ENCODE assay signal across 8 mouse cellular contexts in the genomic region with DNA sequence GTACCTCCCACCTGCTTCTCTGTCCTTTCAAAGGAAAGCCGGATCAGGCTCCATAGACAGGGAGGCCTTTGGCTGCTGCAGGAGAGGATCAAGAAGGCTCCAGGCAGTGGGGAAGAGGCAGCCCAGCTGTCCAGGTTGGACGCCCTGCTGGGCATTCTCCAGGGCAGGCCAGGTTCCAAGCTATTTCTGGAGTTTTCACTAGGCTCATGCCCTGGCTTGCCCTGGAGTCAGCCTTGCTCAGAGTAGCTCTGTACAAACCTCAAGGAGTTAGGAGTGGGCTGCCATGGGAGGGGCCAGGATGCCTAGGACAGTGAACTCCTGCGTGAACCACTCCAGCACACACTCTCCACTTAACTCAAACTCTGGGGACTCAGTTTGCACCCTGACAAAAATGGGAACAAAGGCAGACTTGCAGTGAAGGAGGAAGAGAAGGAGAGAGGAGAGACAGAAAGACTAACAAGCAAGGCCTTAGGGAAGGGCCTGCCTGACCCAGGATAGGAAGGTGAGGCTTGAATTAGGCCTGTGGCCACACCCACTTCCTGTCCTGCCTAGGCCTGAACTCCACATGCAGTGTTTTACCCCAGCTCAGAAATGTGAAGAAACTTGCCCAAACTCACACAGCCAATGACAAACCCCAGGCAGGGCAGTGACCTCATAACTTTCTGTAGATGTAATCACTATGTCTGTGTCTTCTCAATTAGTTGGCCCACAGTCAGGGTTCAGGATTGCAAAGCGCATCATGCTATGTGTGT. TPM values are rescaled to one million over a fixed set of nuclear protein-coding genes. Genes with fewer than 3 reads are reported as not detected.
DNase-seq lines count a peak whose midpoint lies in the region; ATAC-seq and TF ChIP-seq lines count a peak whose summit lies in the region.

No protein-coding gene starts in this region.

- WGBS in heart, adult 2 months: 45% methylated on average over 4 of the region's 4 CpGs
- WGBS in heart, embryonic 12.5 days: 80% methylated on average over 4 of the region's 4 CpGs
- 82% methylated on average over 4 of the region's 4 CpGs for WGBS in forebrain, embryonic 13.5 days
- 78% methylated on average over 4 of the region's 4 CpGs for WGBS in liver, embryonic 11.5 days
- WGBS in stomach, postnatal 0 days: 62% methylated on average over 4 of the region's 4 CpGs

- peak; percentile 11; the same call in 1 of the 2 replicates for TF ChIP-seq CTCF in heart, adult 2 months (IDR thresholded peaks at IDR 0.05)
- no peak for TF ChIP-seq CTCF in ES-Bruce4 (IDR thresholded peaks at IDR 0.05; ENCODE audit: low read depth, low read length)
- TF ChIP-seq CTCF in stomach, postnatal 0 days (IDR thresholded peaks at IDR 0.05; ENCODE audit: low read depth): no peak

- H3K9ac ChIP-seq in heart, adult 2 months (ENCODE audit: low read depth, low read length): peak overlapping the region; percentile 27; the same call in 1 of the 2 replicates
- H3K9ac ChIP-seq in heart, embryonic 12.5 days: no peak overlapping the region
- peak overlapping the region; percentile 0; the same call in 1 of the 2 replicates for H3K9ac ChIP-seq in ES-Bruce4 (ENCODE audit: low read depth, poor library complexity, severe bottlenecking)
- H3K9ac ChIP-seq in forebrain, embryonic 13.5 days: peak overlapping the region; percentile 50
- no peak overlapping the region for H3K9ac ChIP-seq in liver, embryonic 11.5 days (ENCODE audit: low read depth, low read length)
- H3K9ac ChIP-seq in stomach, postnatal 0 days (ENCODE audit: low read length): 0 out of 2 replicates have a peak overlapping the region, but pooled peaks have one; percentile 32

- no peaks in the 10 kb centered on the region for H3K79me2 ChIP-seq in heart, adult 2 months (replicated peaks; ENCODE audit: control insufficient read depth, insufficient read depth, low read length)

- intact Hi-C loops in heart, adult 2 months (cut with DNase I): no loop called here

- H3K27me3 ChIP-seq in heart, adult 2 months (ENCODE audit: control insufficient read depth, insufficient read depth, low read length): no peaks in the 10 kb centered on the region
- peaks cover 30% of the 10 kb centered on the region for H3K27me3 ChIP-seq in heart, embryonic 12.5 days (replicated peaks)
- no peaks in the 10 kb centered on the region for H3K27me3 ChIP-seq in ES-Bruce4 (ENCODE audit: control insufficient read depth, insufficient read depth, low read length, poor library complexity, severe bottlenecking)
- 0 out of 2 replicates have a peak, but pooled peaks cover 6% of the 10 kb centered on the region for H3K27me3 ChIP-seq in forebrain, embryonic 13.5 days
- peaks cover 14% of the 10 kb centered on the region for H3K27me3 ChIP-seq in liver, embryonic 11.5 days (replicated peaks; ENCODE audit: control insufficient read depth, insufficient read depth, low read length)
- H3K27me3 ChIP-seq in stomach, postnatal 0 days (ENCODE audit: control insufficient read depth, insufficient read depth, low read length): no peaks in the 10 kb centered on the region

- H3K4me3 ChIP-seq in heart, adult 2 months: no peak overlapping the region
- no peak overlapping the region for H3K4me3 ChIP-seq in heart, embryonic 12.5 days
- no peak overlapping the region for H3K4me3 ChIP-seq in ES-Bruce4 (ENCODE audit: low read depth, low read length)
- peak overlapping the region; percentile 61; the same call in 1 of the 2 replicates for H3K4me3 ChIP-seq in forebrain, embryonic 13.5 days
- no peak overlapping the region for H3K4me3 ChIP-seq in liver, embryonic 11.5 days (ENCODE audit: low read depth, low read length)
- no peak overlapping the region for H3K4me3 ChIP-seq in stomach, postnatal 0 days (ENCODE audit: low read depth, low read length)

- peak overlapping the region; percentile 83 for H3K27ac ChIP-seq in heart, adult 2 months
- H3K27ac ChIP-seq in heart, embryonic 12.5 days (ENCODE audit: poor library complexity, severe bottlenecking): no peak overlapping the region
- H3K27ac ChIP-seq in ES-Bruce4 (ENCODE audit: insufficient read depth, low read length): peak overlapping the region; percentile 42
- peak overlapping the region; percentile 8; the same call in 1 of the 2 replicates for H3K27ac ChIP-seq in forebrain, embryonic 13.5 days
- no peak overlapping the region for H3K27ac ChIP-seq in liver, embryonic 11.5 days (ENCODE audit: low read depth, low read length)
- H3K27ac ChIP-seq in stomach, postnatal 0 days (replicated peaks): peak overlapping the region; percentile 61

- DNase-seq in heart, adult 2 months: peak; percentile 68 to 76
- no peak for DNase-seq in liver, embryonic 11.5 days (ENCODE audit: low spot score)
- no peak for DNase-seq in stomach, postnatal 0 days (ENCODE audit: low spot score)
- no peak for DNase-seq in layer of hippocampus, postnatal 36 days
- DNase-seq in right cerebral cortex, adult 18-20 months: no peak

- H3K4me1 ChIP-seq in heart, adult 2 months (ENCODE audit: control insufficient read depth, insufficient read depth, low read length): peaks cover 27% of the 10 kb centered on the region
- peaks cover 41% of the 10 kb centered on the region for H3K4me1 ChIP-seq in heart, embryonic 12.5 days (replicated peaks)
- H3K4me1 ChIP-seq in ES-Bruce4 (ENCODE audit: control insufficient read depth, insufficient read depth, low read length): peaks cover 2% of the 10 kb centered on the region
- peaks cover 64% of the 10 kb centered on the region for H3K4me1 ChIP-seq in forebrain, embryonic 13.5 days
- peaks cover 32% of the 10 kb centered on the region for H3K4me1 ChIP-seq in liver, embryonic 11.5 days (replicated peaks; ENCODE audit: control insufficient read depth, insufficient read depth, low read length)
- peaks cover 11% of the 10 kb centered on the region for H3K4me1 ChIP-seq in stomach, postnatal 0 days (replicated peaks; ENCODE audit: control insufficient read depth, insufficient read depth)

- ATAC-seq in heart, embryonic 12.5 days (ENCODE audit: insufficient number of reproducible peaks, low FRiP score): no peak
- no peak for ATAC-seq in forebrain, embryonic 13.5 days
- no peak for ATAC-seq in liver, embryonic 11.5 days (replicated peaks; ENCODE audit: low FRiP score)
- no peak for ATAC-seq in stomach, postnatal 0 days (ENCODE audit: low FRiP score, low TSS enrichment)

- no peak for TF ChIP-seq EP300 in heart, adult 2 months (IDR thresholded peaks at IDR 0.05; ENCODE audit: insufficient read depth, low read depth, low read length)
- no peak for TF ChIP-seq EP300 in ES-Bruce4 (IDR thresholded peaks at IDR 0.05; ENCODE audit: insufficient read depth, low read depth, low read length)
- TF ChIP-seq EP300 in stomach, postnatal 0 days (optimal IDR thresholded peaks at IDR 0.05): no peak

- no peak for TF ChIP-seq POLR2A in heart, adult 2 months (IDR thresholded peaks at IDR 0.05; ENCODE audit: insufficient read depth, low read depth, low read length)
- TF ChIP-seq POLR2A in ES-Bruce4 (IDR thresholded peaks at IDR 0.05; ENCODE audit: insufficient read depth, low read length): no peak

- no peaks in the 10 kb centered on the region for H3K9me3 ChIP-seq in heart, embryonic 12.5 days (replicated peaks)
- no peaks in the 10 kb centered on the region for H3K9me3 ChIP-seq in ES-Bruce4 (replicated peaks; ENCODE audit: control insufficient read depth, insufficient read depth, low read length, poor library complexity, severe bottlenecking)
- H3K9me3 ChIP-seq in forebrain, embryonic 13.5 days (replicated peaks): no peaks in the 10 kb centered on the region
- H3K9me3 ChIP-seq in liver, embryonic 11.5 days (ENCODE audit: control insufficient read depth, low read length): no peaks in the 10 kb centered on the region
- no peaks in the 10 kb centered on the region for H3K9me3 ChIP-seq in stomach, postnatal 0 days (ENCODE audit: control insufficient read depth, low read length)

- H3K36me3 ChIP-seq in heart, adult 2 months (ENCODE audit: control insufficient read depth, insufficient read depth, low read length): no peaks in the 10 kb centered on the region
- H3K36me3 ChIP-seq in heart, embryonic 12.5 days: no peaks in the 10 kb centered on the region
- H3K36me3 ChIP-seq in ES-Bruce4 (ENCODE audit: control insufficient read depth, insufficient read depth, low read length, poor library complexity, severe bottlenecking): no peaks in the 10 kb centered on the region
- H3K36me3 ChIP-seq in forebrain, embryonic 13.5 days (ENCODE audit: poor library complexity, severe bottlenecking): peaks cover 13% of the 10 kb centered on the region; the same call in 1 of the 2 replicates
- H3K36me3 ChIP-seq in liver, embryonic 11.5 days (ENCODE audit: control insufficient read depth, insufficient read depth, low read length): no peaks in the 10 kb centered on the region
- H3K36me3 ChIP-seq in stomach, postnatal 0 days (ENCODE audit: control insufficient read depth, insufficient read depth, low read length): no peaks in the 10 kb centered on the region

- no peak overlapping the region for H3K4me2 ChIP-seq in heart, embryonic 12.5 days
- H3K4me2 ChIP-seq in forebrain, embryonic 13.5 days: peak overlapping the region; percentile 82
- H3K4me2 ChIP-seq in liver, embryonic 11.5 days: peak overlapping the region; percentile 7; the same call in 1 of the 2 replicates
- H3K4me2 ChIP-seq in stomach, postnatal 0 days (replicated peaks; ENCODE audit: low read depth): peak overlapping the region; percentile 15; the same call in 1 of the 2 replicates

RNA-seq across cellular contexts. Expression of gene Fam110a, which starts 2.2 kb away (rescaled TPM):
- 1 to 10 TPM; 4.3 to 4.7 TPM for total RNA-seq in heart, adult 2 months (2021)
- polyA plus RNA-seq in heart, adult 2 months (2012; rRNA removed): 6.6 and 7.2 TPM in 2 replicates
- 10.3 and 10.9 TPM in 2 replicates for polyA plus RNA-seq in heart, embryonic 12.5 days (2016; fragmentation: Nextera tagmentation; extraction: Ambion mirVana)
- polyA plus RNA-seq in ES-Bruce4 (2011; ENCODE audit: insufficient read depth, insufficient read length, low read depth, missing spikeins): 13.6 and 14.4 TPM in 2 replicates
- 88.9 and 99.0 TPM in 2 replicates for polyA plus RNA-seq in forebrain, embryonic 13.5 days (2015; fragmentation: Nextera tagmentation; extraction: Ambion mirVana)
- polyA plus RNA-seq in liver, embryonic 11.5 days (2014; fragmentation: Nextera tagmentation; extraction: Ambion mirVana): 15.0 and 17.0 TPM in 2 replicates
- polyA plus RNA-seq in stomach, postnatal 0 days (2015; fragmentation: Nextera tagmentation; extraction: Ambion mirVana): 29.9 and 33.7 TPM in 2 replicates
- 1 to 10 TPM; 7.2 to 7.4 TPM for total RNA-seq in layer of hippocampus, postnatal 36 days (2021)

RNA-seq across cellular contexts. Expression of gene Slc52a3, which starts 18.4 kb away (rescaled TPM):
- 1 to 10 TPM; 1.8 to 3.4 TPM for total RNA-seq in heart, adult 2 months (2021)
- polyA plus RNA-seq in heart, adult 2 months (2012; rRNA removed): 2.5 and 2.8 TPM in 2 replicates
- 0.34 and 0.45 TPM in 2 replicates for polyA plus RNA-seq in heart, embryonic 12.5 days (2016; fragmentation: Nextera tagmentation; extraction: Ambion mirVana)
- polyA plus RNA-seq in ES-Bruce4 (2011; ENCODE audit: insufficient read depth, insufficient read length, low read depth, missing spikeins): 2.6 and 3.0 TPM in 2 replicates
- 0.71 and 0.87 TPM in 2 replicates for polyA plus RNA-seq in forebrain, embryonic 13.5 days (2015; fragmentation: Nextera tagmentation; extraction: Ambion mirVana)
- 1.9 and 2.2 TPM in 2 replicates for polyA plus RNA-seq in liver, embryonic 11.5 days (2014; fragmentation: Nextera tagmentation; extraction: Ambion mirVana)
- polyA plus RNA-seq in stomach, postnatal 0 days (2015; fragmentation: Nextera tagmentation; extraction: Ambion mirVana): 22.2 and 24.9 TPM in 2 replicates
- 1 to 10 TPM; 2.8 to 3.0 TPM for total RNA-seq in layer of hippocampus, postnatal 36 days (2021)

Comparison
In these comparisons a context has a peak if more than half of its experiments do, and no peak if none do; other contexts are left out.
1. H3K27ac ChIP-seq: peak in heart, adult 2 months (single experiment), ES-Bruce4 (single experiment), forebrain, embryonic 13.5 days (single experiment) and stomach, postnatal 0 days (single experiment); none in heart, embryonic 12.5 days (single experiment) and liver, embryonic 11.5 days (single experiment).
2. H3K9ac ChIP-seq: peak in heart, adult 2 months (single experiment), ES-Bruce4 (single experiment), forebrain, embryonic 13.5 days (single experiment) and stomach, postnatal 0 days (single experiment); none in heart, embryonic 12.5 days (single experiment) and liver, embryonic 11.5 days (single experiment).
3. DNase-seq: peak in heart, adult 2 months (2 of 2); none in liver, embryonic 11.5 days (single experiment), stomach, postnatal 0 days (single experiment), layer of hippocampus, postnatal 36 days (0 of 2) and right cerebral cortex, adult 18-20 months (single experiment).